Mouse (Mus musculus) heart, embryonic 14.5 days (tissue): ENCODE measurements around the gene Krt6a. TPM values are rescaled to one million over a fixed set of nuclear protein-coding genes. Genes with fewer than 3 reads are reported as not detected.

Experiments used
- ATAC-seq: fragments of 200-750 bp; cut with Nextera tagmentation; 2 replicates; pipeline ENCODE4 v1.8.0; 2017; ENCODE audit warnings: low read depth, moderate TSS enrichment; ENCODE audit not compliant: insufficient number of reproducible peaks, insufficient read depth, low FRiP score
- H3K27ac ChIP-seq, 2 experiments: fragments of 200-500 bp in 1 of 2; fragments of 300-500 bp in 1 of 2; sonication (generic) in 1 of 2; replicated peaks in 1 of 2; 2 replicates each; pipeline ENCODE4 v1.5.1; 2012 to 2014; ENCODE audit warnings: low read depth in 2 of 2, low read length in 2 of 2, control low read depth in 1 of 2, mild to moderate bottlenecking in 1 of 2, mixed read lengths in 1 of 2; ENCODE audit not compliant: control insufficient read depth in 1 of 2, insufficient read depth in 1 of 2
- H3K27me3 ChIP-seq: fragments of 300-500 bp; sonication (generic); 2 replicates; pipeline ENCODE4 v1.6.1; 2014; ENCODE audit warnings: mild to moderate bottlenecking, low read length, control low read depth; ENCODE audit not compliant: control insufficient read depth, insufficient read depth
- H3K36me3 ChIP-seq: fragments of 300-500 bp; sonication (generic); 2 replicates; pipeline ENCODE4 v1.6.1; 2014; ENCODE audit warnings: mild to moderate bottlenecking, control low read depth, low read length, mixed read lengths; ENCODE audit not compliant: control insufficient read depth, insufficient read depth
- H3K4me1 ChIP-seq, 2 experiments: fragments of 200-500 bp in 1 of 2; fragments of 300-500 bp in 1 of 2; sonication (generic) in 1 of 2; 2 replicates each; pipeline ENCODE4 v1.6.1; 2012 to 2014; ENCODE audit warnings: low read length in 2 of 2, control low read depth in 1 of 2, mixed read lengths in 1 of 2; ENCODE audit not compliant: control insufficient read depth in 2 of 2, insufficient read depth in 2 of 2
- H3K4me2 ChIP-seq: fragments of 300-500 bp; sonication (generic); 2 replicates; pipeline ENCODE4 v1.6.1; 2014; ENCODE audit warnings: mild to moderate bottlenecking, low read length
- H3K4me3 ChIP-seq, 2 experiments: fragments of 200-500 bp in 1 of 2; fragments of 300-500 bp in 1 of 2; sonication (generic) in 1 of 2; 2 replicates each; pipeline ENCODE4 v1.5.1; 2012 to 2014; ENCODE audit warnings: low read length in 2 of 2, mild to moderate bottlenecking in 2 of 2, control low read depth in 1 of 2, low read depth in 1 of 2, moderate library complexity in 1 of 2; ENCODE audit not compliant: control insufficient read depth in 1 of 2, insufficient read depth in 1 of 2
- H3K9ac ChIP-seq: fragments of 300-500 bp; sonication (generic); 2 replicates; pipeline ENCODE4 v1.6.1; 2014; ENCODE audit warnings: mild to moderate bottlenecking, low read length
- H3K9me3 ChIP-seq: fragments of 300-500 bp; sonication (generic); 2 replicates; pipeline ENCODE4 v1.6.1; 2016; ENCODE audit warnings: low read length, control low read depth; ENCODE audit not compliant: control insufficient read depth
- WGBS: fragments of 180-500 bp; shearing (Covaris S2); extraction: QIAGEN DNeasy Blood & Tissue Kit; methylation state at CpG from one replicate; pipeline ENCODE4 v1.1.7; 2014; 5-methylcytosine and 5-hydroxymethylcytosine counted together
- polyA plus RNA-seq: library from polyadenylated mRNA; unstranded; fragments of >200 nt; fragmentation: Nextera tagmentation; extraction: Ambion mirVana; gene quantifications from 2 replicates; pipeline ENCODE4 v1.2.1, GENCODE M21; 2014

The Krt6a gene
- polyA plus RNA-seq = not detected in 2 replicates

- H3K36me3 ChIP-seq = no peaks in the 10 kb centered on the region
- no peak within 1 kb of the TSS for H3K4me3 ChIP-seq
- ATAC-seq = no peak
- 79% methylated on average over 5 of the region's 5 CpGs for WGBS
- H3K27ac ChIP-seq = no peak within 1 kb of the TSS
- no peaks in the 10 kb centered on the region for H3K27me3 ChIP-seq
- no peaks in the 10 kb centered on the region for H3K9me3 ChIP-seq
- H3K4me1 ChIP-seq = no peaks in the 10 kb centered on the region
- H3K4me2 ChIP-seq = no peak within 1 kb of the TSS
- H3K9ac ChIP-seq = no peak within 1 kb of the TSS
These were observed at the start of gene Krt6a for GRCm38 (mm10) chr15:101694207-101694606. Krt6a (minus strand) TSS chr15:101694307.

GRCm38 (mm10) chr15:101742711-101743110 is 48.6 kb upstream of the Krt6a start, which contains the start of gene Krt71:
Krt71 (minus strand) TSS chr15:101743109.
- no peaks in the 10 kb centered on the region for H3K4me1 ChIP-seq
- peaks cover 20% of the 10 kb centered on the region for H3K27me3 ChIP-seq
- H3K27ac ChIP-seq = no peak within 1 kb of the TSS
- no peak within 1 kb of the TSS for H3K4me3 ChIP-seq
- no peak within 1 kb of the TSS for H3K9ac ChIP-seq
- H3K36me3 ChIP-seq = no peaks in the 10 kb centered on the region
- no peak within 1 kb of the TSS for H3K4me2 ChIP-seq
- 49% methylated on average over 14 of the region's 14 CpGs for WGBS
- ATAC-seq = no peak
- no peaks in the 10 kb centered on the region for H3K9me3 ChIP-seq

DNA sequence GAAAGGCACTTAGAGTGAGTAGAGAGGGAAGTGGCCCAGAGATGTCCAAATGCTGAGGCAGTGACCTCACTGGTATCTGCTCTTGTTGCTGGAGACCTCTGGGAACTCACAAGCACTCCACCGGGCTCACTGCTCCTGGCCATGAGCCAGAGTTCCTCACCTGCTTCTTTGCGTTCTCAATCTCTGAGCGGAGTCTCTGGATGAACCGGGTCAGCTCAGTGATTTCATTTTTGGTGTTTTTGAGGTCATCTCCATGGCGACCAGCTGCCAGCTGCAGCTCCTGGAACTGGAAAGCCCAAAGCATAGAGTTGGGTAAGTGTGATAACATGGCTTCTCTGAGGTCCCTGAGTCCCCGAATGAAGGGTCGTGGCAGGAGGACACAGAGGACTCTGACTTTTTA is 43.7 kb upstream of the Krt6a start:
- ATAC-seq = no peak
- no peaks in the 10 kb centered on the region for H3K9me3 ChIP-seq
- no peak overlapping the region for H3K27ac ChIP-seq
- no peak overlapping the region for H3K9ac ChIP-seq
- H3K36me3 ChIP-seq = no peaks in the 10 kb centered on the region
- no peaks in the 10 kb centered on the region for H3K4me1 ChIP-seq
- H3K27me3 ChIP-seq = peaks cover 17% of the 10 kb centered on the region
- no peak overlapping the region for H3K4me3 ChIP-seq
- WGBS = 70% methylated on average over 7 of the region's 7 CpGs
- no peak overlapping the region for H3K4me2 ChIP-seq

DNA sequence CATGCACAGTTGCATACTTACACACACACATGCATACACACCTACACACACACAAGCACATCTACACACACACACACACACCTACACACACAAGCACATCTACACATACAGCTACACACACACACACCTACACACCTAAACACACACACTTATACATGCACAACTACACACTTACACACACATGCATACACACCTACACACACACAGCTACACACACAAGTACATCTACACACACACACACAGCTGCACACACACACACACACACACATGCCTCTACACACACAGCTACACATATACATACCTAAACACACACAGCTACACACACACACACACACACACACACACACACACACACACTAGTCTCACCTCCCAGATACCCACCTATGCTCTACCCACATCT is 36.5 kb upstream of the Krt6a start:
- no peak for ATAC-seq
- no peak overlapping the region for H3K9ac ChIP-seq
- no peaks in the 10 kb centered on the region for H3K36me3 ChIP-seq
- H3K9me3 ChIP-seq = no peaks in the 10 kb centered on the region
- H3K27me3 ChIP-seq = no peaks in the 10 kb centered on the region
- H3K4me1 ChIP-seq = no peaks in the 10 kb centered on the region
- no peak overlapping the region for H3K4me2 ChIP-seq
- no peak overlapping the region for H3K4me3 ChIP-seq
- no peak overlapping the region for H3K27ac ChIP-seq

DNA sequence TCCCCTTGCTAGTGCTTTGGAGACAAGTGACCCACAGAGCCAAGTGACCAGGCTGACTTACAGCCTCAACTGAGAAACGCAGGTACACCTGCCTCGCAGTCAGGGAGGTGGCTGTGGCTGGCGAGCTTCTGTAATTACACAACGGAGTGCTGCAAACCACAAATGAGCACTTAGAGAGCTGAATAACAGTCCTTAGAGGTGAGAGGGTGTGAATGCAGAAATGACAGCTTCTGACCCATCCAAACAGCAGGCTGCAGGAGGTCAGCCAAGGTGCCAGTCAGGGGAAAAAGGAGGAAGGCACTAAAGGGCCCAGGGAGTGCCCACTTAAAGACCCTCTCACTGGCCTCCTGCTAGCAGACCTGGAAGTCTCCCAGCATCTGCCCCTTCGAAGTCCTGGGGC is 30.6 kb upstream of the Krt6a start:
- Histone ChIP-seq H3K4me2 (no peak overlapping the region), H3K4me3 (no peak overlapping the region), H3K4me1 (no peaks in the 10 kb centered on the region), H3K9ac (no peak overlapping the region), H3K27ac (no peak overlapping the region), H3K36me3 (no peaks in the 10 kb centered on the region), H3K27me3 (peaks cover 10% of the 10 kb centered on the region), H3K9me3 (no peaks in the 10 kb centered on the region)
- 32% methylated on average over 5 of the region's 5 CpGs for WGBS
- ATAC-seq = no peak

DNA sequence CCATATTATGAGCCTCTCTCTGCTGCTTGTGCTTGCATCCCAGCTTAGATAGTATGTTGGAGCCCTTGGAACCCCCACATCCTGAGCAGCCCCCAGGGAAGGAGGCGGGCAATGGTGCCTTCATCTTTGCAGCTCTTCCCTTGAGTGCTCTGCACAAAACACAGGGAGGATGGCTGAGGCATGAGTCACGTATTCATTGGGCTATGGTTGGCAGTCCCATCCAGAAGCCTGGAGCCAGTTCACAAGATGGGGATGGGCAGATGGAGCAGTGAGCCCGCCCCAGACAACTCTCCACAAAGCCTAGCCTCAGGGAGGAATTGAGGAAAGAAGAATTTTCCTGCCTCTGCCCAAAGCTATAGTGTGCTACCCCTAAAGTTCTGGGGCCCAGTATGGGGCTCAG is 21.7 kb upstream of the Krt6a start:
- Histone ChIP-seq H3K36me3 (no peaks in the 10 kb centered on the region), H3K9me3 (no peaks in the 10 kb centered on the region), H3K9ac (no peak overlapping the region), H3K4me3 (no peak overlapping the region), H3K27me3 (0 out of 2 replicates have a peak, but pooled peaks cover 9% of the 10 kb centered on the region), H3K27ac (no peak overlapping the region), H3K4me1 (no peaks in the 10 kb centered on the region), H3K4me2 (no peak overlapping the region)
- no peak for ATAC-seq
- WGBS = 61% methylated on average over 3 of the region's 3 CpGs

DNA sequence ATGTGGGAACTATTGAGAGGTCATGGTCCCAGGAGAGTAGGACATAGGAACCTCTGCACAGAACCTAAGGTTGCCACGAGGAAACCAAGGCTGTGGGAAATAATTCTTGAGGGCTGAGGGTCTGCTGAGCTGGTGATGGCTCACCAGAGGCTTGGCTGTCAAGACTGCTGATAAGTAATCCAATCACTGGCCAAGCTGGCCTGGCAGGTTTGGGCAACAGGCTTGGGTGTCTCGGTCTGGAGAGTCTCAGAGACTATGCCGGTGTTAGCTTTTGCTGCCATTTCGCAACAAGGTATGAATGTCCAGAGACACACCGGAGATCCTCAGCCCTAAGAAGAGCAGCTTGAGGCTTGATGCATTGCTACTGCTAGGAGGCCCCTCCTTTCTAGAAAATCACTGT is 20.2 kb upstream of the Krt6a start:
- no peak overlapping the region for H3K4me2 ChIP-seq
- H3K9ac ChIP-seq = no peak overlapping the region
- H3K9me3 ChIP-seq = no peaks in the 10 kb centered on the region
- 60% methylated on average over 5 of the region's 5 CpGs for WGBS
- H3K27ac ChIP-seq = no peak overlapping the region
- no peak overlapping the region for H3K4me3 ChIP-seq
- H3K36me3 ChIP-seq = no peaks in the 10 kb centered on the region
- H3K27me3 ChIP-seq = 0 out of 2 replicates have a peak, but pooled peaks cover 9% of the 10 kb centered on the region
- no peaks in the 10 kb centered on the region for H3K4me1 ChIP-seq
- ATAC-seq = no peak

DNA sequence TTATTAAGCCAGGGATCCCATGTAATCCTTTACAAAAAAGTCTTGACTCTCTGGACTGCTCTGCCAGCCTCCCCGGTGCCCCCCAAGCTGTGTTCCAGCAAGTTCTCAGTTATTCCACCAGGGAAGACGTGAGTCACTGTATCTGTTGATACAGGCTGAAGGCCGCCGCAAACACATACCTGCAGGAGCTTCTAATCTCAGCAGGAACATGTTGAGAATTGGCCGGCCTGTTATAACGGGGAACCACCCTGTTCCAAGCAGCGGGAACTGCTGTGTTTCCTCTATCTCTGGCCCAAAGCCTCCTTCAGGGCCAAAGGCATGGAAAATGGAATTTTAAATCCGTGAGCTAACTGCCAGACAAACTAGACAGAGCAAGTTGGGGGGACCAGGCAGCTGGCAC is 19.6 kb upstream of the Krt6a start:
- 60% methylated on average over 8 of the region's 8 CpGs for WGBS
- no peak overlapping the region for H3K9ac ChIP-seq
- no peak overlapping the region for H3K4me3 ChIP-seq
- H3K27ac ChIP-seq = no peak overlapping the region
- H3K4me2 ChIP-seq = no peak overlapping the region
- H3K4me1 ChIP-seq = no peaks in the 10 kb centered on the region
- 0 out of 2 replicates have a peak, but pooled peaks cover 9% of the 10 kb centered on the region for H3K27me3 ChIP-seq
- ATAC-seq = no peak
- no peaks in the 10 kb centered on the region for H3K9me3 ChIP-seq
- no peaks in the 10 kb centered on the region for H3K36me3 ChIP-seq
